Mouse (Mus musculus): ENCODE data around the gene Cyth2. TPM values are rescaled to one million over a fixed set of nuclear protein-coding genes. Genes with fewer than 3 reads are reported as not detected.

The Cyth2 gene
- 69.6 TPM for polyA plus RNA-seq (2014; fragmentation: Illumina TruSeq; extraction: RNeasy Lipid Tissue Mini Kit (QIAGEN cat#74804); ENCODE audit: low read depth, low replicate concordance)

GRCm38 (mm10) chr7:45813787-45814779 lies at the start of gene Cyth2:
Gene Cyth2, minus strand, starts transcription at chr7:45814581.

GRCm38 (mm10) chr7:45830427-45831127 lies 16.2 kb upstream of the Cyth2 start, which contains the start of gene Grwd1:
Gene Grwd1, minus strand, starts transcription at chr7:45830944.

DNA sequence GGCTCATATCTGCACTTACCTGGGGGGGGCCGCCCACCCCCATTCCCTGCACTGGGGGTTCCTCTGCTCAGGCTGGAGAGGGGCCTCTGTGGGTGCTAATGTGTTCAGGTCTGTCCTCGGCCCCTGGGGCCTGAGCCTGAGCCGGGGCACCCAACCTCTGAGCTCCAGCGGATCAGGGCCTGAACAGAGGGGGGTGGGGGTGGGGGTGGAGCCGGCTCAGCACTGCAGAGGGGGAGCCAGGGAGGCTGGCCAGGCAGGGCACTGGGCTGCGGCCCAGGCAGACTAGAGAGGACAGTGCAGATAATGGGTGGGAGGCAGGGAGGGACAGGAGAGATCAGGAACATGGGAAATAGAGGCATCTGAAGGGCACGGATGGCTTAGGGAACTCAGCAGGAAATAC lies 10.2 kb upstream of the Cyth2 start, which contains the start of gene Kcnj14:
TSS of gene Kcnj14 (minus strand) at position 185 of the 400 bp plus-strand sequence.

GRCm38 (mm10) chr7:45784524-45785372 lies 29.6 kb downstream of the Cyth2 start, which contains the start of gene Sult2b1:
Gene Sult2b1, minus strand, starts transcription at chr7:45784669.

DNA sequence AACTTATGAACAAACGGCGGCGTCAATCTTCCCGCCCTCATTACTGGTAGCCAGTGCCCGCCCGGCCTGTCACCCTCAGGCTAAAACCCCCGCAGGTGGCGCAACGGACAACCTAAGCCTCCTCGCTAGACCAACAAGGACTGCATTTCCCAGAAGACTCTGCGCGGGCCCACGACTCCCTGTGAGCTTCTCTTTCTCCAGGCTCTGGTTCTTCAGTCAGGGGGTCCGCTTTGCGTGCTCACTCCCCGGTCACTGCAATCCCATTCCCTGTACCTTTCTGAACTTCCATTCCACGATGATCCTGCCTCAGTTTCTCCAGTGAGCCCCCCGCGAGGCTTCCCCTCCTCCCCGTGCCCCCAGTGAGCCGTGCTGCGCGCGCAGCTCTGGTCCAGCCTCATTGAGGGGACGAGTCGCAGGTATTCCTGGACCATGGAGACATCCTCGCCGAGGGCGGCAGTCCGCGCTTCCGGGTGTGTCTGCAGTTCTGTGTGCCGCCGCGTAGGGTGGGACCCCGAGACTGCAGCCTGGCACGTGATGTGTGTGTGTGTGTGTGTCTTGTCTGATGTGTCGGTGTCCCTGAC lies 30.8 kb downstream of the Cyth2 start, which contains the start of gene Lmtk3:
TSS of gene Lmtk3 (plus strand) at position 228 of the 581 bp plus-strand sequence.

Other genes with a start within 250 kb of the Cyth2 start
- gene Bcat2, start 244.4 kb downstream of the Cyth2 start, polyA plus RNA-seq (2014; fragmentation: Illumina TruSeq; extraction: RNeasy Lipid Tissue Mini Kit (QIAGEN cat#74804); ENCODE audit: low read depth, low replicate concordance): 4.4 TPM
- not detected for gene Fgf21, start 199.1 kb downstream of the Cyth2 start, polyA plus RNA-seq (2014; fragmentation: Illumina TruSeq; extraction: RNeasy Lipid Tissue Mini Kit (QIAGEN cat#74804); ENCODE audit: low read depth, low replicate concordance)
- gene Fut1, start 197.3 kb downstream of the Cyth2 start, polyA plus RNA-seq (2014; fragmentation: Illumina TruSeq; extraction: RNeasy Lipid Tissue Mini Kit (QIAGEN cat#74804); ENCODE audit: low read depth, low replicate concordance): not detected
- gene Izumo1, start 192.8 kb downstream of the Cyth2 start, polyA plus RNA-seq (2014; fragmentation: Illumina TruSeq; extraction: RNeasy Lipid Tissue Mini Kit (QIAGEN cat#74804); ENCODE audit: low read depth, low replicate concordance): 55.9 TPM
- gene Rasip1, start 187.1 kb downstream of the Cyth2 start, polyA plus RNA-seq (2014; fragmentation: Illumina TruSeq; extraction: RNeasy Lipid Tissue Mini Kit (QIAGEN cat#74804); ENCODE audit: low read depth, low replicate concordance): not detected
- gene Mamstr, start 174.6 kb downstream of the Cyth2 start, polyA plus RNA-seq (2014; fragmentation: Illumina TruSeq; extraction: RNeasy Lipid Tissue Mini Kit (QIAGEN cat#74804); ENCODE audit: low read depth, low replicate concordance): 0.11 TPM
- 0.17 TPM for gene Fut2, start 148.2 kb downstream of the Cyth2 start, polyA plus RNA-seq (2014; fragmentation: Illumina TruSeq; extraction: RNeasy Lipid Tissue Mini Kit (QIAGEN cat#74804); ENCODE audit: low read depth, low replicate concordance)
- not detected for gene Ntn5, start 130.6 kb downstream of the Cyth2 start, polyA plus RNA-seq (2014; fragmentation: Illumina TruSeq; extraction: RNeasy Lipid Tissue Mini Kit (QIAGEN cat#74804); ENCODE audit: low read depth, low replicate concordance)
- gene Sec1, start 120.2 kb downstream of the Cyth2 start, polyA plus RNA-seq (2014; fragmentation: Illumina TruSeq; extraction: RNeasy Lipid Tissue Mini Kit (QIAGEN cat#74804); ENCODE audit: low read depth, low replicate concordance): 1.2 TPM
- gene Car11, start 114.7 kb downstream of the Cyth2 start, polyA plus RNA-seq (2014; fragmentation: Illumina TruSeq; extraction: RNeasy Lipid Tissue Mini Kit (QIAGEN cat#74804); ENCODE audit: low read depth, low replicate concordance): not detected
- 2.3 TPM for gene Dbp, start 109.5 kb downstream of the Cyth2 start, polyA plus RNA-seq (2014; fragmentation: Illumina TruSeq; extraction: RNeasy Lipid Tissue Mini Kit (QIAGEN cat#74804); ENCODE audit: low read depth, low replicate concordance)
- 0.69 TPM for gene Rpl18, start 99.1 kb downstream of the Cyth2 start, polyA plus RNA-seq (2014; fragmentation: Illumina TruSeq; extraction: RNeasy Lipid Tissue Mini Kit (QIAGEN cat#74804); ENCODE audit: low read depth, low replicate concordance)
- gene Sphk2, start 96.6 kb downstream of the Cyth2 start, polyA plus RNA-seq (2014; fragmentation: Illumina TruSeq; extraction: RNeasy Lipid Tissue Mini Kit (QIAGEN cat#74804); ENCODE audit: low read depth, low replicate concordance): 0.57 TPM
- gene Fam83e, start 93.4 kb downstream of the Cyth2 start, polyA plus RNA-seq (2014; fragmentation: Illumina TruSeq; extraction: RNeasy Lipid Tissue Mini Kit (QIAGEN cat#74804); ENCODE audit: low read depth, low replicate concordance): 23.8 TPM
- gene Spaca4, start 88.8 kb downstream of the Cyth2 start, polyA plus RNA-seq (2014; fragmentation: Illumina TruSeq; extraction: RNeasy Lipid Tissue Mini Kit (QIAGEN cat#74804); ENCODE audit: low read depth, low replicate concordance): 0.35 TPM
- not detected for gene Lmtk3, start 30.8 kb downstream of the Cyth2 start, polyA plus RNA-seq (2014; fragmentation: Illumina TruSeq; extraction: RNeasy Lipid Tissue Mini Kit (QIAGEN cat#74804); ENCODE audit: low read depth, low replicate concordance)
- 2.8 TPM for gene Sult2b1, start 29.9 kb downstream of the Cyth2 start, polyA plus RNA-seq (2014; fragmentation: Illumina TruSeq; extraction: RNeasy Lipid Tissue Mini Kit (QIAGEN cat#74804); ENCODE audit: low read depth, low replicate concordance)
- not detected for gene Kcnj14, start 10.2 kb upstream of the Cyth2 start, polyA plus RNA-seq (2014; fragmentation: Illumina TruSeq; extraction: RNeasy Lipid Tissue Mini Kit (QIAGEN cat#74804); ENCODE audit: low read depth, low replicate concordance)
- gene Grwd1, start 16.4 kb upstream of the Cyth2 start, polyA plus RNA-seq (2014; fragmentation: Illumina TruSeq; extraction: RNeasy Lipid Tissue Mini Kit (QIAGEN cat#74804); ENCODE audit: low read depth, low replicate concordance): 1.2 TPM
- 20.4 TPM for gene Kdelr1, start 58.2 kb upstream of the Cyth2 start, polyA plus RNA-seq (2014; fragmentation: Illumina TruSeq; extraction: RNeasy Lipid Tissue Mini Kit (QIAGEN cat#74804); ENCODE audit: low read depth, low replicate concordance)
- 0.99 TPM for gene Grin2d, start 63.8 kb upstream of the Cyth2 start, polyA plus RNA-seq (2014; fragmentation: Illumina TruSeq; extraction: RNeasy Lipid Tissue Mini Kit (QIAGEN cat#74804); ENCODE audit: low read depth, low replicate concordance)
- 46.7 TPM for gene Syngr4, start 82.1 kb upstream of the Cyth2 start, polyA plus RNA-seq (2014; fragmentation: Illumina TruSeq; extraction: RNeasy Lipid Tissue Mini Kit (QIAGEN cat#74804); ENCODE audit: low read depth, low replicate concordance)
- gene Tmem143, start 82.4 kb upstream of the Cyth2 start, polyA plus RNA-seq (2014; fragmentation: Illumina TruSeq; extraction: RNeasy Lipid Tissue Mini Kit (QIAGEN cat#74804); ENCODE audit: low read depth, low replicate concordance): 0.35 TPM
- gene Emp3, start 106.8 kb upstream of the Cyth2 start, polyA plus RNA-seq (2014; fragmentation: Illumina TruSeq; extraction: RNeasy Lipid Tissue Mini Kit (QIAGEN cat#74804); ENCODE audit: low read depth, low replicate concordance): 1.3 TPM
- 2.9 TPM for gene Ccdc114, start 109.5 kb upstream of the Cyth2 start, polyA plus RNA-seq (2014; fragmentation: Illumina TruSeq; extraction: RNeasy Lipid Tissue Mini Kit (QIAGEN cat#74804); ENCODE audit: low read depth, low replicate concordance)
- not detected for gene Abcc6, start 215.7 kb upstream of the Cyth2 start, polyA plus RNA-seq (2014; fragmentation: Illumina TruSeq; extraction: RNeasy Lipid Tissue Mini Kit (QIAGEN cat#74804); ENCODE audit: low read depth, low replicate concordance)
- gene Nomo1, start 219.1 kb upstream of the Cyth2 start, polyA plus RNA-seq (2014; fragmentation: Illumina TruSeq; extraction: RNeasy Lipid Tissue Mini Kit (QIAGEN cat#74804); ENCODE audit: low read depth, low replicate concordance): 6.3 TPM